Mouse (Mus musculus): ENCODE data around the gene Brpf3.

Gene Brpf3

DNA sequence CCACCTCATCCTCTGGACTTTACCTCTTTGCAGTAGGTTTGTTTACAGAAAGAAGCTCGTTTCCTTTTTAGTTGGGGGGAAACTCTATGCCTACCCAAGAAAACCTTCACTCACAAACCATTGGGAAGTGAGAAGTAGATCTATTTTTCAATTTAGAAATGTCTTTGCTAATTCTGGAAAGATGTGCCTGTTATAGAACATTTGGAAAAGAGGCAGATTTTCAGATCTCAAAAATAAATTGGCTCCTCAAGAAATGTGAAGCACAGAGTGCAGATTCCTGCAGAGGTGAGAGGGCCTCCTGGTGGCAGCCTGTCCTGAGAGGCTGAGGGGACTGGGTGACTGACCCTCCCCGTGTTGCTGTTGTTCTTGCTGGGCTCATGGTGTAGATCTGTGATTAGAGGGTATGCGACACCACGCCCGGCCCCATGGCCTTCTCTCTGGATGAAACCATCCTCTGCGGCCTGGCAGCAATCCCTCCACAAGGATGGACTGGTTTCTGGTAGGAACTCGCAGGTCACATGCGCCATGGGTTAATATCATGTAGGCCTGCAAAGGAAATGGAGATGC, 26.9 kb downstream of the Brpf3 start:
- no peak for DNase-seq (ENCODE audit: low read depth, low spot score)

DNA sequence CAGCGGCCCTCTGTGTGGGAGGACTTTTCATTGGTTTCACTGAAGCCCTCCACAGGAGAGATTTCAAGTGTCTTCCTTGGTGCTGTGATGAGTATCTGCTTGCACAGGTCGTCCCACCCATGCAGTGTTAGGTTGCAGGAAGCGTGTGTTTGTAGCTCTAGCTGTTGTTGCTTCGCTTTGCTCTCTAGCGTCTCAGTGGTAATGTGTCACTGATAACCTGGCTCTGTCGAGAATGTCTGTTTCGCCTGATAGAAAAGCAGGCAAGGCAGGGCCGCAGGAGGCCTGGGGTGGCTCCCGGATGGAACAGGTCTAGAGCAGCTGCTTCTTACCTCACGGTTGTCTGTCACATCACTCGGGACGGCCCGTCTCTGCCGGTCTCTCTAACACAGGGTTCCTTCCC, 28.2 kb downstream of the Brpf3 start:
- no peak for DNase-seq (ENCODE audit: low read depth, low spot score)

DNA sequence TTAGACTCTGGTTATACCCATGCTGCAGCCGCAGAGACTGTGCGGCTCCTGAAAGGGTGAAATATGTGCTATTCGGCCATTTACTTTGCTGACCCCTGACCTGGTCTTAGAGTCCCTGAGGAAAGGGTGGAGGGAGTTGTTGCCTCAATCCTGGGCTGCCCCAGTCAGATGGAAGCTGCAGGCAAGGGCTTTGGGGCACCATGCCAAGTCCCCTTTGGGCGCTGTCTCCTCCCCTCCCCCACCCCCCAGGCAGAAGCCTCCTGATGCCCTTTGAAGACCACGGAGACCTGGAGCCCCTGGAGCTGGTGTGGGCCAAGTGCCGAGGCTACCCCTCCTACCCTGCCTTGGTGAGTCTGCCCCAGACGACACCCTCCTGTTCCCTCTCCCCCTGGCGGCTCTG, 30.2 kb downstream of the Brpf3 start:
- no peak for DNase-seq (ENCODE audit: low read depth, low spot score)

DNA sequence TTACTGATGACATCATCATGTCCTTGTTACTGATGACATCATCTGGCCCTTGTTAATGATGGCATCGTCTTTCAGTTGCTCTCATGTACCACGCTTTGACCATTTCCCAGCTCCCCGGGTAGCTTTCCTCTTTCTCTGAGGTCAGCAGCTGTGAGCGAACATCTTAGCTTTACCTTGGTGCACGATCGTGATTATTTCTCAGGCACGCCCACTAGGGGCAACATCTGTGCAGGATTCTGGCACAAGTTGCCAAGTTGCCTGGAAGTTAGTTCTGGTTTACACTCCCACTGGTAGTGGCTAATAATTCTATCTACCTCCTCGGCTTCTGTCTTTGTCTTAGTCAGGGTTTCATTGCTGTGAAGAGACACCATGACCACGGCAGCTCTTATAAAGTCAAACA, 31.1 kb downstream of the Brpf3 start:
- no peak for DNase-seq (ENCODE audit: low read depth, low spot score)

DNA sequence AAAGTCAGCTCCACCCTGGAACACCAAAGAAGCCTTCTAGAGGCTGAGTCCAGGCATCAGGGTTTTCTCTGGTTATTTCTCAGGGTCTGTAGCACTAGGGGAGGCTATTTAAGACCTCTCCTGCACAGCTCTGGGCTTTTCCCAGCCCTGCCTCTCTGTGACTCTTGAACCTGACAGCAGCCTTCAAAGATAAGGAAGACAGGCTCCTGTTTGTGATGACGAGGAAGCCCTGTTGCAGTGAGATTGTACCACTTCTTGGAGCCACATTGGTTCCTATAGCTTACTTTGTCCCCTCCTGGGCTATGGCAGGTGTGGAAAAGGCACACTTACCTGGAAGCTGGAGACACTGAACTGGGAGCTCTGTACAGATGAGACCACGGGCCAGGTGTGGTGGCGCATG, 32.0 kb downstream of the Brpf3 start:
- no peak for DNase-seq (ENCODE audit: low read depth, low spot score)

DNA sequence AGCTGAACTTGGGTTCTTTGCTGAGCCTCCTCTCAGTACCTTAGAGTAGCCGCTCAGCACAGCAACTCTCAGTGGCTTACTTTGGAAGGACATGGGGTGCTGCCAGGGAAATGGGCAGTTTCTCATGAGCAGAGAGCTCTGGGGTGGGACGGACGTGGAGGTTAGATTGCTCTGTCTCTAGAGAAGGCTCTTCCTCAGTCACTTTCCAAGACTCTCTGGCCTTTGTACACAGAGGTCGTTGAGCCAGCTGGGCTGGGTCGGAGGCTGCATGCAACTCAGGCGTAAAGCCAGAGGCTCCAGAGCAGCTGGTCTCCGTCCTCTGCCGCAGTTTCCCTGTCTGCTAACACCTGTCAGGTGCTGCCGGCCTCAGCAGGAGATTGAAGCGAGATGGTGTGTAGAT, 33.8 kb downstream of the Brpf3 start:
- DNase-seq (ENCODE audit: low read depth, low spot score) = no peak

DNA sequence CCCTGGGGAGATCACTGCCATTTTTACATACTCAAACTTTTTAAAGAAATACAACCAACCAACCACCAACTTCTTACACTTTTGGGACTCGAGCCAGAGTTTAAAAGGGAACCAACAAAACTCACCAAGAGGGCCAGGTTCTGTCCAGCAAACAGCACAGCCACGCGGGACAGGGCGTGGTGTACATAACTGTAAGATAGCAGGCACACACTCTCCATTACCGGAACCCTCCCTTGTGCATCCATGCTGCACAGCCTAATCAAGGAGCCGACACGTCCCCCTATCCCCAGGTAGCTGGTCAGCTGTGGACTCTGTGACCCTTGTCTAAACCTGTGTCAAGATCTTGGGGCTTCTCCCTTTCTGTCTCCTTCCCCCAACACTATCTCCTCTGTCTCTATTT, 37.0 kb downstream of the Brpf3 start:
- no peak for DNase-seq (ENCODE audit: low read depth, low spot score)

DNA sequence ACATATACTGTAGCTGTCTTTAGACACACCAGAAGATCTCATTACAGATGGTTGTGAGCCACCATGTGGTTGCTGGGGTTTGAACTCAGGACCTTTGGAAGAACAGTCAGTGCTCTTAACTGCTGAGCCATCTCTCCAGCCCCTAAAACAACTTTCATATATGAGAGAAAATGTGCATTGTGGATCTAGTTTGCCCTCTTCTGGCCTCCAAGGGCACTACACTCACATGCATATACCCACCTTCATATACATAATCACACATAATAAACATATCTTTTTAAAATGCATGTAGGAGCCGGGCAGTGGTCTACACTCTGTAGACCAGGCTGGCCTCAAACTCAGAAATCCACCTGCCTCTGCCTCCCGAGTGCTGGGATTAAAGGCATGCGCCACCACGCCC, 41.1 kb downstream of the Brpf3 start:
- peak; percentile 10 for DNase-seq (ENCODE audit: low read depth, low spot score)

DNA sequence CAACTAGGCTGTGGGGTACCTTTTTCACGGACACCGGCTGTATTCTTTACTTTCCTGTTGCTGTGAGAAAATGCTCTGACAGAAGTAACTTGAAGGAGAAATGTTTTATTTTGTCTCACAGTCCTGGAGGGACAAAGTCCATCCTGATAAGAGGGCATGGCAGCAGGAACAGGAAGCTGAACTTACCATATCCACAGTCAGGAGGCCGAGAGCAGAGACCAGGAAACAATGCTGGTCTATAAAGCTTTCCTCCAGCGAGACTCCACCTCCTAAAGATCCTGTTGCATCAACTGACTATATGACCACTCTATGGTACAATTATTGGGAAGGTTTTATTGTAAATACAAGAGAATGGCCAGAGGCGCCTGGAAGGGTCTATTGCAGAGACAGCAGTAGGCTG, 42.8 kb downstream of the Brpf3 start:
- no peak for DNase-seq (ENCODE audit: low read depth, low spot score)

DNA sequence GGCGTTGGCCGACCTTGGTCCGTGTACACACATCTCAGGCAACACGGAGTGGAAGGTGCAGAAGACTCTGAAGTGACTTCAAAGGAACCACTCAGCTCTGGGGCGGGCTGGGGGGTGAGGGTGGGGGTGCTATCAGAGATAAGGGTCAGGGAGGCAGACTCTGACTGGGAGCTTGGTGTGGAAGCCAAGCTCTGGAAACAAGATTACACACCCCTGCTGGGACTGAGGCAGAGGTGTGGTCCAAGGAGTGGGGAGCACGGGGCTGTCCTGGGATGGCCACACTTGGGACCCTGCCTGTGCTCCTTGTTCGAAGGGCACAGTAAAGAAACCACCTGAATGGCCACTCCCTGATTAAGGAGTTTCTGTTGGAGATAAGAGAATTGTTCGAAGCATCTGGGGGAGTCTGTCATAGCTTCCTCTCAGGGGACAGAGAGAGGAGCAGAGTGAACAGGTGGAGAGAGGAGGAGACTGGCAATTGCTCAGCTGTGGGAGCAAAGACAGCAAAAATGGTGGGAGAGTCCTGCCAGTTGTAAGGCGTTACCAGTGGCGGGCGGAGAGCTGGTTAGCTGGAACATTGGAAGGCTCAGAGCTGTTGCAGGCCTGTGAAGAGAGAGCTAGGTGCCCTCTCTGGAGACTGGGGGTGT, 46.2 kb downstream of the Brpf3 start:
- no peak for DNase-seq (ENCODE audit: low read depth, low spot score)

DNA sequence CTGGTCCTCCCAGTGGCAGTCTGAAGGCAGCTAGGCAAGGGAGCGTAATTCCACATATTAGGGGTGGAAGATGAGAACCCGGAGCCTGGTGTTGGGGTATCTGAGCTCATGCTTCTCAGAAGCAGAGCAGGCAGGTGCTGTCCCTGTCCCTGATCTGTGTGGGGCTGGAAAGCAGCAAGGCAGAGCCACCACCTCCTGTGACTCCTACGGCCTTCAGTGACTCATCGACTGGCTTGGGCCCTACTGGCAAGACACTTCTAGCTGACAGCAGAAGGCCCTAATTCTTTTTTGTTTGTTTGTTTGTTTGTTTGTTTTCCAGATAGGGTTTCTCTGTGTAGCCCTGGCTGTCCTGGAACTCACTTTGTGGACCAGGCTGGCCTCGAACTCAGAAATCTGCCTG, 49.6 kb downstream of the Brpf3 start:
- no peak for DNase-seq (ENCODE audit: low read depth, low spot score)

DNA sequence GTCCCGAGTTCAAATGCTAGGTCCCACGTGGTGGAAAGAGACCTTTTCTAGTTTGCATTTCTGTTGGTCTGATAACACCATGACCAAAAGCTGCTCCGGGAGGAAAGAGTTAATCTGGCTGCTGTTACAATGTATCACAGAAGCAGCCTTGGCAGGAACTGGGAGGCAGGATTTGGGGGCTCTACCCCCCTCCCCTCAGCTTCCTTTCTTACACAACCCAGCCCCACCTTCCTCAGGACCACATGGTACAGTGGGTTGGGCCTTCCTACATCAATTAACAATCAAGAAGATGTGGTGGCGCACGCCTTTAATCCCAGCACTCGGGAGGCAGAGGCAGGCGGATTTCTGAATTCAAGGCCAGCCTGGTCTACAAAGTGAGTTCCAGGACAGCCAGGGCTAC, 53.5 kb downstream of the Brpf3 start:
- DNase-seq (ENCODE audit: low read depth, low spot score) = no peak

DNA sequence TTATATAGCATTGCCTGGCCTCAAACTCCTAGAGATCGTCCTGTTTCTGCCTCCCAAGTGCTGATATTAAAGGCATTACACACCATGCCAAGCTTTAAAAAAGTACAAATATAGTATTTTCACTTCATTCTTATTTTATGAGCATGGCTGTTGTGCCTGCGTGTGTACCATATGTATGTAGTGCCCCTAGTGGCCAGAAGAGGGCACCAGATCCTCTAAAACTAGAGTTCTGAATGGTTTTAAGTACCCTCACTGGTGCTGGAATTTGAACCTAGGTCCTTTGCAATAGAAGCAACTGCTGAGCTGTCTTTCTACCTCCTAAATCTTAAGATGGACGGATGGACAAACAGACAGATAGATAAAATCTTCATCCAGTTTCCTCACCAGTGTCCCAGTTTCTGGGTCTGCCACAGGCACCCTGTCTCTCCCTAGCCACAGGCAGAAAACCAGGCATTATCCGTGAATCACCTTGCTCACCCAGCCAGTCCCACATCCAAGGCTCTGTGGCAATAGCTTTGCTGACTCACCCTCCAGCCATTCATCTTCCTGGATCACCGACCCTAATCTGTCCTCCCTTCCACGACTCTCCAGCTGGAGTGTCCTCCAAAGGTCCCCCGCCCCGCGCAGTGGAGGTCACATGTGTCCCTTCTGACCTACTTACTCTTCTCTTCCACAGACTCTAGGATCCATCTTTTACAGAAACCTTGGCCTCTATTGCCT, 54.4 kb downstream of the Brpf3 start:
- DNase-seq (ENCODE audit: low read depth, low spot score) = peak; percentile 65

DNA sequence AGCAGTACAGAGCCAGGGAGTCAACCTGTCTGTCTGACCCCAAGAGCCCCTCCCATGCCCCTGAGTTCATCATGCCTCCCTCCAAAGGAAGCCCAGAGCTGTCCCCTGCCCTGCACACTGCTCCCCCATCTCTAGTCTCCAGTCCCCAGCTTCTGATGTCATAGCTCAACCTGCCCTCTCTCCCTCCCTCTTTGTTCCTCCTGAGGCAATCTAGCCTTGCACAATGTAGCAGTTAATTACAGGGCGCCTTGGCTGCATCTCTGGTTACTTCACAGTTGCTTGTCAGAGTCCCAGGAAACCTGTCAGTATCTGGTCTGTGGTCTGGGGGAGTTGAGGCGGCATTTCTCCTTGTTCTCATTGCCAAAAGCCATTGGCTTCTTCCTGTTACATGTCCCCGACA, 55.1 kb downstream of the Brpf3 start:
- DNase-seq (ENCODE audit: low read depth, low spot score) = no peak

DNA sequence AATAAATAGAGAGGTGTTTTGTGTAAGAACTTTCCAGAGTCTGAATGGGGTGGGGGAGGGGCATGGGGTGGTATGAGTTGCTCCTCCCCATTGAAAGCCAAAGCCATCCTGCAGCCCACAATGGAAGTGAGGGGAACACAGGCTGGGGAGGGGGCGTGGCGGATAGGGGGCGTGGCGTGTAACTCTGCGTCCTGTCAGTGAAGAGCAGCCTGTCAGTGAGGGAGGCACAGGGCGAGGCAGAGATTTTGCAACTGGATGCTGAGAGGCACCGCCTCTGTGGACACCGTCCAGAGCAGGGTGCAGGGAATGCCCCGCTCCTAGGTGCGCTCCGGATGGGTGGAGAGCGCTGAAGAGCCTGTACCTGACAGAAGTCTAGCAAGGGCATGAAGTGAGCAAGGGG, 57.3 kb downstream of the Brpf3 start, which contains the start of gene Pnpla1:
Gene Pnpla1 (plus strand): TSS at position 207 of the 400 bp plus-strand sequence.
- DNase-seq (ENCODE audit: low read depth, low spot score) = no peak

DNA sequence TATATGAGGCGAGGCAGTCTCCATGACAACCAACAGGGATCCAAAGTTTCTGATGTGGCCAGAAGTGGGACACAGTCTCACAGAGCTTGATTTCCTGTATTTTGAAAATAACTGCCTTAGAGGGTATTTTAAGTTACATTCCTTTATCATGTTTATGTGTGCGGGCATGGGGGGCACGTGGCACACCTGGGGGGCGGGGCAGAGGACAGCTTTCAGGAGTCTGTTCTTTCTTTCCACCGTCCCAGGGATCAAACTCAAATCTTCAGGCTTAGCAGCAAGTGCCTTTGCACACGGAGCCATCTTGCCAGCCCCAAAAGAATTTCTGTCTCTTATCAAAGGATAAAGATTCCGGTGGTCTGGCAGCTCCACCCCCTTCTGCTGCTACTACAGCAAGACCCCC, 63.0 kb downstream of the Brpf3 start:
- no peak for DNase-seq (ENCODE audit: low read depth, low spot score)

DNA sequence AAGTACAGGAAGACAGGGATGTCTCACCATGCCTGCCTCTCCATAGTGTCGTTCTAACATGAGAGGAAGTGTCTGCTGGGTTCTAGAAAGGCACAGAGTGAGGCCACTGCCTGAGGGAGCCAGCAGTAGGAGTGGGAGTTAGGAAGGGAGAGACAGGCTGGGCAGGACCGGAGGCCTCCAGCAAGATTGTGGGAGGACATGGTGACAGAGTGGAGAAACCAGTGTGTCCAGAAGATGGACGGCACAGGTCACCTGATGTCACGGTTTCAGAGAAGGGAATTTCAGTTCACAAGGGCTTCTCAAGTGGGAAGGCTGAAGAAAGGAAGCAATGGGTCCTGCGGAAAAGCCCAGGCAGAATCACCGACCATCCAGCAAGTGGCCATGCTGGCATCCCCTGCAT, 63.6 kb downstream of the Brpf3 start:
- no peak for DNase-seq (ENCODE audit: low read depth, low spot score)

DNA sequence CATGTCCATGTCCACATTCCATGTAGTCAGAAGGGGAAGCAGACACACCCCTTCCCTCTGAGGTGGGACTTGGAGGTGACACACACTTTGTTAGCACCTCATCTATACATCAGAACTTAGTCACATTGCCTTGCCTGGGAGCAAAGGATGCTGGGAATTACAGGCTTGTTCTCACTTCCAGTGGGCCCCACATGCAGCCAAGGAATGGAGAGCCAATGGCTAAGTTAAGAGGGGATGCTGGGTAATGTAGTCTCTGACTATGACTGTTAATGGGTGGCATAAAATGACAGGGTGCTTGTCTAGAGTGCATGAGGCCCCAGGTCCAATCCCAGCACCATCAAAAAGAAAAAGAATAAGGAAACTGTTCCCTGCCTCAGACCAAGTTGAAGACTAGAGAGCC, 66.0 kb downstream of the Brpf3 start:
- DNase-seq (ENCODE audit: low read depth, low spot score) = no peak

DNA sequence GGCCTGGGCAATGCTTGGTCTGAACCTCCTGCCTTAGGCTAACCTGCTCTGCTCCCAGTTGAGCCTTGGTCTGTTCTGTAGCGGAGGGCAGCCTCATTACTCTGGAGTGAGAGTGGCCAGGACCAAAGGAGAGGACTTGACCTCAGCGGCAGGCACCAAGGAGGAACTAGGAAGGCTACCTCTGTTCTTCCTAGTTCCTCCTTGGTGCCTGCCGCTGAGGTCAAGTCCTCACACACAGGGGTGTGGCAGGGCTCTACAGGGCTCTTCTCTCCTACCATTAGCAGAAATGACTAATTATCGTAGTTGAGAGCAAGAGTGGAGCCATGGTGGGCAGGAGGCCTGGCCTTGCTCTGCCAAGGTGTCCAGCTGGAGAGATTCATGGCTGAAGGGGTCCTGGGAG, 66.5 kb downstream of the Brpf3 start:
- DNase-seq (ENCODE audit: low read depth, low spot score) = no peak

DNA sequence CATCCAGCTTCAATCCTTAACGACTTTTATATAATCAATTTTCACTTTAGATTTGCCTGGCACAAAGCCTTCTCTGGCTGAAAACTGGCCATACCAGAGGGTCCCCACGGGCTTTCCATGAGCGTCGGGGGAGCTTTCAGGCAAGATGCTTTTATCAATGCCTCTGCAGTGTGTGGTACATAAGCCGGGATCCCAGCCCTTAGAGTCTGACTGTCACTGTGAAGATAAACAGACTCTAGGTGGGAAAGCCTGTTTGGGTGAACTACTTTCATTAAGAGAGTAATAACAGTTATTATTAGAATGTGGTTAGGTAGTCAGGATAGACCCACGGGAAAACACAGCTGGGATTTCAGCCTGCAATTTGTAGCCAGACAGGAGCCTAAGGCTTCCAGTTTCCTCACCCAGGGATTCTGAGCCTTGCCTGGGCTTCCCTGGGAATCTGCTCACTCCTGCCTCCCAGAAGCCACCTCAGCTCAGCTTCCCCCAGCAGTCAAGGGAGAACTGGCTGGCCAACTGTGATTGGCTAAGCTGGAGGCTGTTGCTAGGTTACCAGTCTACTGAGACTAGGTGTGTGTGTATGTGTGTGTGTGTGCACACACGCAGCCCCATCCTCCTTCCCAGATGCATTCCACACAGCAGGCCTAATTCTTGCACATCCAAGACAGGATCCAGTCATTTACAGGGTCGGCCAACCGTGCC, 68.7 kb downstream of the Brpf3 start:
- no peak for DNase-seq (ENCODE audit: low read depth, low spot score)

DNA sequence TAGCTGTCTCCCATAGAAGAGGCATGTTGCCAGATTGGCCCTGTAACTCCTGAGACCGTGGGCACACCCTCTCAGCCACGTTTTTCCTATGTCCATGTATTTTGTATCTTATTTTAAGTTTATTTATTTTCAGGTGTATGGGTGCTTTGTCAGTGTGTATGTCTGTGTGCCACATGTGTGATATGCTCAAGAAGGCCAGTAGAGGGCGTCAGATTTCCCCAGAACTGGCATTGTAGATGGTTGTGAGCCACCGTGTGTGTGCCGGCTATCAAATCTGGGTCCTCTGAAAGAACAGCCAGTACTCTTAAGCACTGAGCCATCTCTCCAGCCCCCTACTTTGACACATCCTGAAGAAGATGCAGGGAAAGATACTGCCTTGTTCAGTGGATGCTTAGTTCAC, 69.5 kb downstream of the Brpf3 start:
- no peak for DNase-seq (ENCODE audit: low read depth, low spot score)

DNA sequence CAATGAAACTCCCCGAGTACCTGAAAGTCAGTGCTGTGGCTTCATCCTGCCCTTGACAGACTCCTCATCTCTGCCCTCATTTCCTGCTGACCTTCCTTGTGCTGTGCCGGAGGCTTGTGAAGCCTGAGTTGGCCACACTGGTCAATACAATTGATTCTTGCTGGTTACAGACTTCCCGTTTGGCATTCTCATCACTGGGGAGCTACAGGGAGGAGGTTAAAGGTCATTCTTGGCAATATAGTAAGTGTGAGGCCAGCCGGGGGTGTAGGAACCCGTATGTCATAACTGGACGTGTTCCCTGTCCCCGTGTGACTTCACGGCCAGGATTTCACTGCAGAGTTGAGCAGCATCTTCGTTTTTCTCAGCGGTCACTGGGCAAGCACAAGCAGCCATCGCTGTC, 70.9 kb downstream of the Brpf3 start:
- no peak for DNase-seq (ENCODE audit: low read depth, low spot score)

DNA sequence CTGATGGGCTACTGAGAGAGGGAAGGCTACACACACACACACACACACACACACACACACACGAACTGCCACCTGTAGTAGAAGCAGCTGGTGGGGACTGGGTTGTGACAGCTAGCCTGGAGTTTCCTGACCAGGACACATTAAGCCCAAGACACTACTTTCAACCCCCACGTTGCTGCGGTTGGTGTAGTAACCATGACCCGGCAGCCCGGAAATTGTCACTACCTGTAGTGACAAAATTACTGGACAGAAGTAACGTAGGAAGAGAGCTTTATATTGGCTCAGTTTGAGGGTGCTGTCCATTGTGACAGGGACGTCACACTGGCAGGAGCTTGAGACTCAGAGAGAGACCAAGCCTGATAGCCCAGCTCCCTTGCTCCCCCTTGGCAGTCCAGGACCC, 71.4 kb downstream of the Brpf3 start:
- DNase-seq (ENCODE audit: low read depth, low spot score) = no peak

Measured in CD4-positive, CD25-positive, alpha-beta regulatory T cell, adult 2 months (primary cell).